Mouse (Mus musculus) limb, embryonic 11.5 days (tissue): ENCODE measurements around the gene Borcs7. TPM values are rescaled to one million over a fixed set of nuclear protein-coding genes. Genes with fewer than 3 reads are reported as not detected.
A peak's percentile ranks its signal among the peaks of the same experiment; 100 is the strongest.

Source experiments
- ATAC-seq: fragments of 200-750 bp; cut with Nextera tagmentation; 2 replicates; pipeline ENCODE4 v1.8.0; 2017; ENCODE audit warnings: low read depth; ENCODE audit not compliant: insufficient number of reproducible peaks, low FRiP score, low TSS enrichment
- DNase-seq: peaks from one replicate; pipeline ENCODE4 v3.0.0-alpha.2; 2015; ENCODE audit warnings: low spot score
- H3K27ac ChIP-seq: fragments of 300-500 bp; sonication (generic); replicated peaks from 2 replicates; pipeline ENCODE4 v1.5.1; 2014; ENCODE audit warnings: low read depth, mild to moderate bottlenecking, low read length
- H3K27me3 ChIP-seq: fragments of 300-500 bp; sonication (generic); 2 replicates; pipeline ENCODE4 v1.6.1; 2014; ENCODE audit warnings: mild to moderate bottlenecking, low read length, mixed read lengths; ENCODE audit not compliant: control insufficient read depth, insufficient read depth
- H3K36me3 ChIP-seq: fragments of 300-500 bp; sonication (generic); 2 replicates; pipeline ENCODE4 v1.6.1; 2014; ENCODE audit warnings: mild to moderate bottlenecking, low read length, moderate library complexity, mixed read lengths; ENCODE audit not compliant: control insufficient read depth, insufficient read depth
- H3K4me1 ChIP-seq: fragments of 300-500 bp; sonication (generic); 2 replicates; pipeline ENCODE4 v1.6.1; 2014; ENCODE audit warnings: low read length, mixed read lengths; ENCODE audit not compliant: control insufficient read depth, insufficient read depth
- H3K4me2 ChIP-seq: fragments of 300-500 bp; sonication (generic); 2 replicates; pipeline ENCODE4 v1.6.1; 2014; ENCODE audit warnings: low read depth, mild to moderate bottlenecking, moderate library complexity; ENCODE audit not compliant: severe bottlenecking
- H3K4me3 ChIP-seq: fragments of 300-500 bp; sonication (generic); 2 replicates; pipeline ENCODE4 v1.5.1; 2014; ENCODE audit warnings: low read depth, low read length
- H3K9ac ChIP-seq: fragments of 300-500 bp; sonication (generic); 2 replicates; pipeline ENCODE4 v1.6.1; 2014; ENCODE audit warnings: mild to moderate bottlenecking, low read length
- H3K9me3 ChIP-seq: fragments of 300-500 bp; sonication (generic); 2 replicates; pipeline ENCODE4 v1.6.1; 2016; ENCODE audit warnings: low read length; ENCODE audit not compliant: control insufficient read depth
- WGBS: fragments of 180-500 bp; shearing (Covaris S2); extraction: QIAGEN DNeasy Blood & Tissue Kit; methylation state at CpG from one replicate; pipeline ENCODE4 v1.1.7; 2014; 5-methylcytosine and 5-hydroxymethylcytosine counted together
- polyA plus RNA-seq: library from polyadenylated mRNA; unstranded; fragments of >200 nt; fragmentation: Nextera tagmentation; extraction: Ambion mirVana; gene quantifications from 2 replicates; pipeline ENCODE4 v1.2.1, GENCODE M21; 2014

Borcs7 gene
- polyA plus RNA-seq: 11.8 and 14.6 TPM in 2 replicates

DNA sequence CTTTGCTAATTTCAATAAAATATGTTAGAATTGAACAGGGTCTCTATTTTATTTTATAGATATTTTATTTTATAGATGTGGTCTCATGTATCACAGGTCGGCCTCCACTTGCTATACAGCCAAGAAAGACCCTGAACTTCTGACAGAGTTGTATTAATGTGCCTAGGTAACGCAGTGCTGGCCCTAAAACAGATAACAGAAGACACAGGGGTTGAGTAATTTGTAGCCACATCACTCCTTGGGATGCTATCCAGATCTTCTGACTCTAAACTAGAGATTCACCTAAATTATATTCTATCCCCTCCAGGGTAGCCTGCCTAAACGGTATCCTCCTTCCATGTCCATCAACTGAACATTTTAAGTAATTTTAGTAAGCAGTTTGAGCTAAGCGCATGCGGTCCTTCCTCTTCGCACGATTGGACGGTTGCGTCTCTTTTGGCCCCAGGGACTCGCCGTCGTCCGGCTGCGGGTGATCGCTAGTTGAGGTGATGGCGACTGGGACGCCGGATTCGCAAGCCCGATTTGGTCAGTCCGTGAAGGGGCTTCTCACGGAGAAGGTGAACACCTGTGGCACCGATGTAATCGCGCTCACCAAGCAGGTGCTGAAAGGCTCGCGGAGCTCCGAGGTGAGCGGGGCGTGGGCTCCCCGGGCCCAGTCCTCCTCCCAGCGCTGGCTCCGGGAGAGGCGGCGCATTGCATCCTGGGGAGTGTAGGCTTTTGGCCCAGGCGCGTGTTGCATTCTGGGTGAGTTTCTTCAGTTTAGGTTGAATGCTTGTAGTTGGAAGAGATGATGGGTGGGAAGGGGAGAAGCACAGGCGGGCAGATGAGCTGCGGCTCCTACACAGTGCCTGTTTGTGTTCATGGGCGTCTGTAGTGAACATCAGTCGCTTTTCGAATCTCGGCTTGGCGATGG is at the start of gene Borcs7:
Gene Borcs7 (plus strand): TSS at position 447 of the 913 bp plus-strand sequence.
- 3% methylated on average over 44 of the region's 44 CpGs for WGBS
- H3K27me3 ChIP-seq: no peaks in the 10 kb centered on the region
- H3K36me3 ChIP-seq: no peaks in the 10 kb centered on the region
- peak; percentile 90 for DNase-seq
- H3K27ac ChIP-seq: no peak within 1 kb of the TSS
- peak; percentile 86 for ATAC-seq
- H3K4me2 ChIP-seq: peak within 1 kb of the TSS; percentile 59
- H3K4me3 ChIP-seq: peak within 1 kb of the TSS; percentile 48
- no peaks in the 10 kb centered on the region for H3K4me1 ChIP-seq
- H3K9ac ChIP-seq: peak within 1 kb of the TSS; percentile 81
- no peaks in the 10 kb centered on the region for H3K9me3 ChIP-seq

DNA sequence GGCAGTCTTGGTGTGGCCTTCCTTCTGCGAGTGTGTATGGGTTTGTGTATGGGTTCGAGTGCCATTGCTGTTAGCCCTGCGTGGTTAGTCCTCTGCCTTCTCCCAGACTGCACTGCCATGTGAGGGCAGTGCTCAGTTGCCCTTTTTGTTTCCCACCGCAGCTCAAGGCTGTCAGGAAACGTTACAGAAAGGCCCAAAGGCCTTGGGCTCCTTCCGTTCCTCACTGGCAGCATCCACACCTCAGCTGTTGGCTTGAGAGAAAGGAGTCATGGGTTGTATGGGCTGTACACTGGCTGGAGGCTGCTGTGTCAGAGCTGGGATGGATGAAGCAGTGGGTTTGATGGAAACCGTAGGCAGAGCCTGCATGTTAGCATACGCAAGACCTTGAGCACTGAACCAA is 48.9 kb upstream of the Borcs7 start:
- WGBS: 91% methylated on average over 8 of the region's 8 CpGs
- Histone ChIP-seq H3K4me3 (no peak overlapping the region), H3K4me1 (peaks cover 55% of the 10 kb centered on the region), H3K4me2 (no peak overlapping the region), H3K9me3 (no peaks in the 10 kb centered on the region), H3K27ac (peak overlapping the region; percentile 68; the same call in 1 of the 2 replicates), H3K27me3 (no peaks in the 10 kb centered on the region), H3K36me3 (peaks cover 2% of the 10 kb centered on the region; the same call in 1 of the 2 replicates), H3K9ac (no peak overlapping the region)
- no peak for ATAC-seq
- no peak for DNase-seq

DNA sequence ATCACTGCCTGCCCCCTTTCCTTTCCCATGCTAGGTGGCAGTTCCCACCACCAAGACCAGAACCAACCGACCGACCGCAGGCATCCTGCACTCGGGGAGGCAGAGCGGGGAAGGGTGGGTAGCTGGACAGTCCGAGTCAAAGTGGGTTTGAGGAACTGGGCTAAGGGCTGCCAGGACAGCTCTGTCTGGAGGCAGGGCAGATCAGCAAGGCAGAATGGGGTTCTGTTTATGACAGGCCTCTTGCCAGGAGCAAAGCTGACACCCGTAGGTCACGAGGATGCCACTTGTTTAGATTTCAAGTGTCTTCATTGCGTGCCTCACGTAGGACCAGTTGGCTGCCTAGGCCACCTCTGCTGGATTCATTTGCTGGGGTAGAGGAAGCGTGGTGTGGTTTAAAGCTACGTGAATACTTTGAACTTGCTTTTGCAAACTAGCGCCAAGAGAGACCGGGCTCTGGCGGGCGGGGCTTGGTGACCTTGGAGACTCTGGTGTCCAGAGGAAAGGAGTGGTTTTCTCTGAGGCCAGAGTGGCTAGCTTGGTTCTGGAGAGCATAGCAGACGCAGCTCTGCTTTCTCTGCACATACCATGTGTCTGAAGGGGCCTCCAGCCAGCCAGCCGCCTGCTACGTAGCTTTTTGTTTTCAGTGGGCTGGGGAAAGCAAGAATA is 48.2 kb upstream of the Borcs7 start:
- H3K4me3 ChIP-seq: no peak overlapping the region
- H3K27ac ChIP-seq: peak overlapping the region; percentile 68
- peaks cover 50% of the 10 kb centered on the region for H3K4me1 ChIP-seq
- DNase-seq (peak; percentile 48), ATAC-seq (no peak)
- H3K36me3 ChIP-seq: peaks cover 2% of the 10 kb centered on the region; the same call in 1 of the 2 replicates
- H3K27me3 ChIP-seq: no peaks in the 10 kb centered on the region
- WGBS: 56% methylated on average over 19 of the region's 19 CpGs
- no peak overlapping the region for H3K4me2 ChIP-seq
- no peaks in the 10 kb centered on the region for H3K9me3 ChIP-seq
- H3K9ac ChIP-seq: peak overlapping the region; percentile 40; the same call in 1 of the 2 replicates

DNA sequence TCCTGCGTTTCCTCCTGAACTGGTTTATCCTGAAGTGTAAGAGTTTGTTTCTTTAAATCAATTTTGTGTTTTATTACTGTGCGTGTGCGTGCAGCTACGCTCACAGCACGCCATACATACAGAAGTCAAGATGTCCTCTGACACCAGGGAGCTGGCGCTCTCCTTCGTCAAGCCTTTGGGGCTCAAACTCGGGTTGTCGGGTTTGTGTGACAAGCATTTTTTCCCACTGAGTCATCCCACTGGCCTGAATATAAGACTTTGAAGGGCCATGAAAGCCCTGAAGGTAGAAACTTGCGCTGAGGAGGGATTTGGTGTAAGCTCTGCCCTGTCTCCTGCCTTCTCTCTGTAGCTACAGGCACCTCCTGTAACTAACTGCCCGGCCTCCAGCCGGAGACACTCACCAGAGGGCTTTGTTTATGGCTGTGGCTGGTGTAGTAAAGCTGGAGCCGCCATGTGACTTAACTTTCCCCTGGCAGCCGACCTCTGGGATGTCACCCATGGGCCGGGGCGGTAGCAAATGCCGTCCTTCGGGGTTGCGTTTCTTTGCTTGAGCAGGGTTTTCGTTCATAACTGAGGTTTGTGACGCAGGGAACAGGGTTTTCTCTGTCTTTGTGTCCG is 47.5 kb upstream of the Borcs7 start:
- 64% methylated on average over 22 of the region's 22 CpGs for WGBS
- H3K9ac ChIP-seq: peak overlapping the region; percentile 40; the same call in 1 of the 2 replicates

DNA sequence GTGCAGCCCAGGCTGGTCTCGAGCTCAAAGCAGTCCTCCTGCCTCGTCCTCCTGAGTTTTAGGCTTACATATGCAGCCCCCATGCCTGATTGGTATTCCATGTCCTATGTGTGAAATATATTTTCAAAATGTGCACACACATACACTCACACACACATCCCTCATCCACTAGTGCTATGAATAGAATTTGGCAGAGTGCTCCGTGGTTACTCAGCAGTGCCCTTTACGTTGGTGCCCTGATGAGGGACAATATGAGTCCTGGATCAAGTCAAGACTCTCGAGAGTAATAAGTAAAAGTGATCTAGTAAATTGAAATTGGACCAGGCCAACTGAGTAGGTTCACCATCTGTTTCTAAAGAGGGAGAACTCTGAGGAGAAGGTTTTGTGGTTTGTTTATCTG is 46.5 kb upstream of the Borcs7 start:
- H3K4me2 ChIP-seq: no peak overlapping the region
- peaks cover under 1% of the 10 kb centered on the region; the same call in 1 of the 2 replicates for H3K36me3 ChIP-seq
- WGBS: 81% methylated on average over 5 of the region's 5 CpGs
- H3K4me1 ChIP-seq: peaks cover 47% of the 10 kb centered on the region
- no peak overlapping the region for H3K9ac ChIP-seq
- no peaks in the 10 kb centered on the region for H3K27me3 ChIP-seq
- H3K4me3 ChIP-seq: no peak overlapping the region
- ATAC-seq (no peak), DNase-seq (no peak)
- no peaks in the 10 kb centered on the region for H3K9me3 ChIP-seq
- H3K27ac ChIP-seq: no peak overlapping the region

More for the DNA sequence above, 47.5 kb upstream of the Borcs7 start:
- ATAC-seq: no peak
- no peak for DNase-seq
- H3K4me3 ChIP-seq: no peak overlapping the region
- H3K4me2 ChIP-seq: no peak overlapping the region
- peaks cover 47% of the 10 kb centered on the region for H3K4me1 ChIP-seq
- no peaks in the 10 kb centered on the region for H3K9me3 ChIP-seq
- H3K27me3 ChIP-seq: no peaks in the 10 kb centered on the region
- peaks cover 2% of the 10 kb centered on the region; the same call in 1 of the 2 replicates for H3K36me3 ChIP-seq
- peak overlapping the region; percentile 68; the same call in 1 of the 2 replicates for H3K27ac ChIP-seq

DNA sequence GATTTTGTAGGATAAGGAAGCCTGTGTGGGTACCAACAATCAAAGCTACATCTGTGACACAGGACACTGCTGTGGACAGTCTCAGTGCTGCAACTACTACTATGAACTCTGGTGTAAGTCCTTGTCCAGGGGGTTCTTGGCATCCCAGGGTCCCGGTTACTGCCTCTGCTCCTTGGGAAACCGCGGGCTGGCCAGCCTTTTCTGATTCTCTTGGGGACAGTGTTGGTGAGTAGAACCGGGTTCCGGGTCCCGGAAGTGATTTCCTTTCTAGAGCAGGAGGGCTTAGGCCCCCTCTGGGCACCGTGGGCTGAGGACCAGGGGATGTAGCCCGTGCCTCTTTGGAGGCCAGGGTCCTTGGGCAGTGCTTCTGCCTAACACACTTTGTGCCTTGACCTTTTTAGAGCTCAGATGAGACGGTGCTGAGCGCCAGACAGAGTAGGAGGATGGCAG is 45.3 kb upstream of the Borcs7 start:
- ATAC-seq (no peak), DNase-seq (no peak)
- Histone ChIP-seq H3K9ac (no peak overlapping the region), H3K27me3 (no peaks in the 10 kb centered on the region), H3K36me3 (peaks cover 6% of the 10 kb centered on the region; the same call in 1 of the 2 replicates), H3K4me1 (peaks cover 38% of the 10 kb centered on the region), H3K4me2 (no peak overlapping the region), H3K9me3 (no peaks in the 10 kb centered on the region), H3K27ac (no peak overlapping the region), H3K4me3 (no peak overlapping the region)
- 86% methylated on average over 10 of the region's 10 CpGs for WGBS

DNA sequence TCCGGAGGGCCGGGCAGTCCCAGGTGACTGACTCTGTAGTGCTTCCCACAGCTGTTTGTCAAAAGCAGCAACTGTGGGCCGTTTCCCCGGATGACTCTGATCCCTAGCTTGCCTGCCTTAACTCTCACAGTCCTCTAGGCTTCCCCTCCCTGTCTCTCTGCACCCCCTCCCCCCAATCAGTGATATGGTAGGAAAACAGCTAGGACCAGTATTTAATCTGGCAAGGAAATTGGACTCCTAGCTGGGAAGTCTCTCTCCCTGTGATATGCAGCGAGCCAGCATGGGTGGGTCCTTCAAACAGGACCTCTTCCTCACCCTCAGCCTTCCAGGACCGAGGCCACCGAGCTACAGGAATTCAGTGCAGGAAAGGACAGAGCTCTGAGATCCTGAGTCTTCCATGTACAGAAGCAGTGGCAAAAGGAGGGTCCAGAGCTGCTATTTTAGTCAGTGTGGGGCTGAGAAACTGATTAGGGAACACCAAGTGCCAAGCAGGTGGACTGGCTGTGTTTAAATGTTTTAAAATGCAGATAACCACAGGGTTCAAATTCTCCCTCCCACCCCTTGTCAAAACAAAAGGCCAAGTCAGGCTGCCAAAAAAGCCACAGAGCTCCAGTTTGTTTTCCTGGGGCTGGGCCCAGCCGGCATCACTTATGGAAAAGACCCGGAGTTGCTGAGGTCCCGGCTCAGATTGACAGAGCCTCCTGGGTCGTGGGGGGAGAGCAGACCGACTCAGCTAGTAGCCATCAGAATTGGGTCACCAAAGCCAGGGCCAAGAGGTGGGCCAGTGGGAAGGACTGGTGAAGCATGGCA is 44.7 kb upstream of the Borcs7 start:
- Histone ChIP-seq H3K4me2 (no peak overlapping the region), H3K9me3 (no peaks in the 10 kb centered on the region), H3K9ac (no peak overlapping the region), H3K27ac (no peak overlapping the region), H3K36me3 (peaks cover 6% of the 10 kb centered on the region; the same call in 1 of the 2 replicates), H3K27me3 (no peaks in the 10 kb centered on the region), H3K4me1 (peaks cover 33% of the 10 kb centered on the region), H3K4me3 (no peak overlapping the region)
- 69% methylated on average over 12 of the region's 12 CpGs for WGBS
- ATAC-seq: no peak
- DNase-seq: no peak
